Mouse (Mus musculus): ENCODE data around the gene Phf2.

GRCm38 (mm10) chr13:48919756-48920415, 49.0 kb upstream of the Phf2 start:
- no peak for TF ChIP-seq CTCF (IDR thresholded peaks at IDR 0.05; ENCODE audit: low read depth)
- TF ChIP-seq EP300 (IDR thresholded peaks at IDR 0.05; ENCODE audit: low read depth) = no peak
